Mouse (Mus musculus): ENCODE measurements around the gene Rif1.

Rif1 gene
- long read RNA-seq, experiment 1, partial matches to known transcripts = 0 of 4 reads
- long read RNA-seq, experiment 1, other reads (novel, unspliced or antisense) = 4 of 4 reads
- long read RNA-seq, experiment 2, partial matches to known transcripts = 6 of 11 reads
- long read RNA-seq, experiment 2, other reads (novel, unspliced or antisense) = 5 of 11 reads

GRCm38 (mm10) chr2:52072491-52073140, at the start of gene Rif1:
TSS of gene Rif1 (plus strand) at chr2:52072832.
- intact Hi-C loops (cut with DNase I) = loop anchor here (5.0 to 10.0 kb wide), 2 partner anchors 98 to 140 kb away; partner anchors contain the start of gene Nmi

- intact Hi-C loops (cut with DNase I) = no loop called here
Measured at GRCm38 (mm10) chr2:52027061-52027460, 45.6 kb upstream of the Rif1 start.

GRCm38 (mm10) chr2:52029426-52029825, 43.2 kb upstream of the Rif1 start:
- intact Hi-C loops (cut with DNase I) = no loop called here

GRCm38 (mm10) chr2:52031491-52031890, 41.1 kb upstream of the Rif1 start:
- intact Hi-C loops (cut with DNase I) = no loop called here

GRCm38 (mm10) chr2:52034601-52035000, 38.0 kb upstream of the Rif1 start:
- intact Hi-C loops (cut with DNase I) = no loop called here

GRCm38 (mm10) chr2:52035144-52035543, 37.5 kb upstream of the Rif1 start:
- intact Hi-C loops (cut with DNase I) = no loop called here

GRCm38 (mm10) chr2:52036929-52037595, 35.6 kb upstream of the Rif1 start:
- intact Hi-C loops (cut with DNase I) = no loop called here

- intact Hi-C loops (cut with DNase I) = no loop called here
Measured at GRCm38 (mm10) chr2:52037882-52038281, 34.8 kb upstream of the Rif1 start, which contains the start of gene Tnfaip6. TSS of gene Tnfaip6 (plus strand) at chr2:52038009.

GRCm38 (mm10) chr2:52038558-52038957, 34.1 kb upstream of the Rif1 start:
- intact Hi-C loops (cut with DNase I) = no loop called here

- intact Hi-C loops (cut with DNase I) = no loop called here
Measured at GRCm38 (mm10) chr2:52039083-52039801, 33.4 kb upstream of the Rif1 start.

GRCm38 (mm10) chr2:52042132-52042531, 30.5 kb upstream of the Rif1 start:
- intact Hi-C loops (cut with DNase I) = no loop called here

- intact Hi-C loops (cut with DNase I) = no loop called here
Measured at GRCm38 (mm10) chr2:52042714-52043113, 29.9 kb upstream of the Rif1 start.

GRCm38 (mm10) chr2:52043485-52043884, 29.1 kb upstream of the Rif1 start:
- intact Hi-C loops (cut with DNase I) = no loop called here

- intact Hi-C loops (cut with DNase I) = no loop called here
Measured at GRCm38 (mm10) chr2:52046032-52046431, 26.6 kb upstream of the Rif1 start.

GRCm38 (mm10) chr2:52050823-52051222, 21.8 kb upstream of the Rif1 start:
- intact Hi-C loops (cut with DNase I) = no loop called here

- intact Hi-C loops (cut with DNase I) = no loop called here
Measured at GRCm38 (mm10) chr2:52052335-52052734, 20.3 kb upstream of the Rif1 start.

- intact Hi-C loops (cut with DNase I) = no loop called here
Measured at GRCm38 (mm10) chr2:52053502-52053901, 19.1 kb upstream of the Rif1 start.

- intact Hi-C loops (cut with DNase I) = no loop called here
Measured at GRCm38 (mm10) chr2:52055616-52056015, 17.0 kb upstream of the Rif1 start.

GRCm38 (mm10) chr2:52057099-52057498, 15.5 kb upstream of the Rif1 start:
- intact Hi-C loops (cut with DNase I) = no loop called here

GRCm38 (mm10) chr2:52057681-52058080, 15.0 kb upstream of the Rif1 start:
- intact Hi-C loops (cut with DNase I) = no loop called here

- intact Hi-C loops (cut with DNase I) = no loop called here
Measured at GRCm38 (mm10) chr2:52068641-52069040, 4.0 kb upstream of the Rif1 start.

GRCm38 (mm10) chr2:52070816-52071215, 1.8 kb upstream of the Rif1 start:
- intact Hi-C loops (cut with DNase I) = loop anchor here (5.0 to 10.0 kb wide), 2 partner anchors 96 to 139 kb away; partner anchors contain the start of gene Nmi
